Mouse (Mus musculus) layer of hippocampus, adult 8-10 months (tissue): Measurements from ENCODE around the gene Scn7a. TPM values are rescaled to one million over a fixed set of nuclear protein-coding genes. Genes with fewer than 3 reads are reported as not detected.

Experiments
- DNase-seq, 2 experiments: peaks; one replicate each; pipeline ENCODE4 v3.0.0; 2022; ENCODE audit warnings: low spot score in 2 of 2
- total RNA-seq, 4 experiments: library from RNA; stranded (reverse); gene quantifications; 2 replicates each; pipeline ENCODE4 v1.2.4; 2022

The Scn7a gene
- 1 to 10 TPM; 1.5 to 2.1 (median 1.8) TPM for total RNA-seq

GRCm38 (mm10) chr2:66784765-66785164 lies at the start of gene Scn7a:
Scn7a (minus strand) TSS chr2:66784914.
- peak in 1 of 2 experiments; percentile 4 for DNase-seq

GRCm38 (mm10) chr2:66827729-66828128 lies 43.0 kb upstream of the Scn7a start:
- no peak for DNase-seq

GRCm38 (mm10) chr2:66819862-66820559 lies 35.3 kb upstream of the Scn7a start:
- DNase-seq = no peak

- no peak for DNase-seq
These were observed 15.0 kb upstream of the Scn7a start for GRCm38 (mm10) chr2:66799676-66800249.

- DNase-seq = no peak
These were observed 12.8 kb upstream of the Scn7a start for GRCm38 (mm10) chr2:66797493-66797892.

GRCm38 (mm10) chr2:66791629-66792028 lies 6.9 kb upstream of the Scn7a start:
- no peak for DNase-seq

- DNase-seq = no peak
These were observed 3.8 kb downstream of the Scn7a start for GRCm38 (mm10) chr2:66780884-66781283.

- DNase-seq = no peak
These were observed 16.7 kb downstream of the Scn7a start for GRCm38 (mm10) chr2:66767980-66768379.

GRCm38 (mm10) chr2:66765170-66765569 lies 19.5 kb downstream of the Scn7a start:
- DNase-seq = no peak

- no peak for DNase-seq
These were observed 21.8 kb downstream of the Scn7a start for GRCm38 (mm10) chr2:66762905-66763304.

GRCm38 (mm10) chr2:66728002-66728401 lies 56.7 kb downstream of the Scn7a start:
- no peak for DNase-seq

- DNase-seq = no peak
These were observed 57.1 kb downstream of the Scn7a start for GRCm38 (mm10) chr2:66727585-66727974.

- peak; percentile 4 to 11 for DNase-seq
These were observed 57.7 kb downstream of the Scn7a start for GRCm38 (mm10) chr2:66726878-66727584.

GRCm38 (mm10) chr2:66712071-66712470 lies 72.6 kb downstream of the Scn7a start:
- DNase-seq = no peak

GRCm38 (mm10) chr2:66692300-66692699 lies 92.4 kb downstream of the Scn7a start:
- DNase-seq = no peak

GRCm38 (mm10) chr2:66661988-66662387 lies 122.7 kb downstream of the Scn7a start:
- DNase-seq = no peak

- DNase-seq = no peak
These were observed 128.3 kb downstream of the Scn7a start for GRCm38 (mm10) chr2:66656430-66656829.

- DNase-seq = no peak
These were observed 129.3 kb downstream of the Scn7a start for GRCm38 (mm10) chr2:66655431-66655830.

GRCm38 (mm10) chr2:66644384-66644783 lies 140.3 kb downstream of the Scn7a start:
- no peak for DNase-seq

GRCm38 (mm10) chr2:66634580-66635359 lies 149.9 kb downstream of the Scn7a start, which contains the start of gene Scn9a:
Scn9a (minus strand) TSS chr2:66634962.
- peak in 1 of 2 experiments; percentile 11 for DNase-seq

- DNase-seq = no peak
These were observed 152.0 kb downstream of the Scn7a start for GRCm38 (mm10) chr2:66632728-66633127.
